14 mouse cellular contexts compared by ENCODE assay signal in the genomic region with DNA sequence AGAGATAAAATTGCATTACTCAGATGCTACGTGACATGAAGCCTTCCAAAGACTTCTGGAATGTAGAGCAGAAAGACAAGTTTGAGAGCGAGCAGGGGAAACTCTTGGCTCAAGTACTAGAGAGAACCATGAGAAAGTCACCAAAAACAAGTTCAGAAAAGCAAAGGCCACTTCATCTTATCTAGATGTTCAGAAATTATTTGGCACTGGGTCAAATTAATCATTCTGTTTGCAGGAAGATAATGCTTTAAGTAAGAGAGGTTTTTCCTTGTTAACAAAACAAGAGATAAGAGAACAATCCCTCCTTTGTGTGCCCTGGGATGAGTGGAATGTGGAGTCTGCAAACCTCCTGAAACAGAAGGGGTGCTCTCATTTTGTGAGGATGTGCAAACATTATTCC.
A peak's percentile ranks its signal among the peaks of the same experiment; 100 is the strongest.
DNase-seq lines count a peak whose midpoint lies in the region; ATAC-seq and TF ChIP-seq lines count a peak whose summit lies in the region.
"Had no signal": no experiment of that assay in that cellular context is flagged by ENCODE, and none has a peak within 500 bp of the region (broad histone marks: within the 10 kb centered on the region; RNA-seq: fewer than 3 reads in every experiment).

No protein-coding gene starts in this region.

- peak; percentile 37 for DNase-seq in kidney, postnatal 0 days (ENCODE audit: low spot score)
- no peak for DNase-seq in kidney, adult 8-10 months
- peak; percentile 4 for DNase-seq in urinary bladder, postnatal 14 days (ENCODE audit: low spot score)
- no peak for DNase-seq in urinary bladder, adult 2 months (ENCODE audit: low spot score)
- no peak for DNase-seq in gastrocnemius, postnatal 36 days
- DNase-seq: cerebellum, adult 11-12 months; gastrocnemius, postnatal 10 days; kidney, adult 9 months had no signal

- no peak overlapping the region for H3K9ac ChIP-seq in kidney, postnatal 0 days (ENCODE audit: low read depth, low read length)
- H3K9ac ChIP-seq in heart, embryonic 15.5 days = no peak overlapping the region
- H3K9ac ChIP-seq: hindbrain, embryonic 15.5 days; neural tube, embryonic 13.5 days had no signal

- no peak overlapping the region for H3K27ac ChIP-seq in kidney, postnatal 0 days
- peak overlapping the region; percentile 64 for H3K27ac ChIP-seq in heart, embryonic 15.5 days
- H3K27ac ChIP-seq: hindbrain, embryonic 15.5 days; layer of hippocampus, adult 2 months; neural tube, embryonic 13.5 days had no signal

- TF ChIP-seq CTCF in kidney, postnatal 0 days (IDR thresholded peaks at IDR 0.05; ENCODE audit: low read depth) = no peak

- no peak overlapping the region for H3K4me2 ChIP-seq in kidney, postnatal 0 days (ENCODE audit: low read length)
- H3K4me2 ChIP-seq in heart, embryonic 15.5 days = no peak overlapping the region
- H3K4me2 ChIP-seq: hindbrain, embryonic 15.5 days; neural tube, embryonic 13.5 days had no signal

- 60% methylated on average over 2 of the region's 2 CpGs for WGBS in kidney, postnatal 0 days
- 9% methylated on average over 2 of the region's 2 CpGs for WGBS in heart, embryonic 15.5 days

- intact Hi-C loops in gastrocnemius, postnatal 36 days (cut with DNase I) = no loop called here

- H3K9me3 ChIP-seq in kidney, postnatal 0 days (replicated peaks; ENCODE audit: low read length) = no peaks in the 10 kb centered on the region
- H3K9me3 ChIP-seq in heart, embryonic 15.5 days (replicated peaks) = no peaks in the 10 kb centered on the region
- H3K9me3 ChIP-seq: hindbrain, embryonic 15.5 days; neural tube, embryonic 13.5 days had no signal

- H3K36me3 ChIP-seq in kidney, postnatal 0 days (ENCODE audit: insufficient read depth, low read length) = no peaks in the 10 kb centered on the region
- no peaks in the 10 kb centered on the region for H3K36me3 ChIP-seq in heart, embryonic 15.5 days
- H3K36me3 ChIP-seq: hindbrain, embryonic 15.5 days; neural tube, embryonic 13.5 days had no signal

- H3K4me1 ChIP-seq in kidney, postnatal 0 days (replicated peaks; ENCODE audit: insufficient read depth, low read length) = no peaks in the 10 kb centered on the region
- H3K4me1 ChIP-seq in heart, embryonic 15.5 days (replicated peaks) = peaks cover 14% of the 10 kb centered on the region
- H3K4me1 ChIP-seq: hindbrain, embryonic 15.5 days; neural tube, embryonic 13.5 days had no signal

- no peak for ATAC-seq in kidney, postnatal 0 days (replicated peaks; ENCODE audit: low FRiP score, low read depth)
- peak; percentile 70; the same call in 1 of the 2 replicates for ATAC-seq in heart, embryonic 15.5 days (replicated peaks; ENCODE audit: insufficient number of reproducible peaks, insufficient read depth, low FRiP score, low read depth)
- ATAC-seq in erythroblast, adult 5-6 weeks (replicated peaks; ENCODE audit: low FRiP score, poor library complexity, severe bottlenecking) = no peak

- H3K4me3 ChIP-seq in kidney, postnatal 0 days (replicated peaks; ENCODE audit: low read depth, low read length) = no peak overlapping the region
- no peak overlapping the region for H3K4me3 ChIP-seq in heart, embryonic 15.5 days
- H3K4me3 ChIP-seq: hindbrain, embryonic 15.5 days; layer of hippocampus, adult 2 months; neural tube, embryonic 13.5 days had no signal

- H3K27me3 ChIP-seq in kidney, postnatal 0 days (ENCODE audit: insufficient read depth, low read length) = no peaks in the 10 kb centered on the region
- H3K27me3 ChIP-seq in heart, embryonic 15.5 days = no peaks in the 10 kb centered on the region
- H3K27me3 ChIP-seq: CH12.LX; hindbrain, embryonic 15.5 days; neural tube, embryonic 13.5 days had no signal

Comparison
In these comparisons a context has a peak if more than half of its experiments do, and no peak if none do; other contexts are left out.
1. DNase-seq: peak in kidney, postnatal 0 days (single experiment) and urinary bladder, postnatal 14 days (single experiment); none in kidney, adult 8-10 months (0 of 2), urinary bladder, adult 2 months (single experiment) and gastrocnemius, postnatal 36 days (0 of 2).